Mouse (Mus musculus) forebrain, postnatal 0 days (tissue): Measurements from ENCODE around the gene Caln1. TPM values are rescaled to one million over a fixed set of nuclear protein-coding genes. Genes with fewer than 3 reads are reported as not detected.

ENCODE experiments used
- ATAC-seq: fragments of 200-750 bp; cut with Nextera tagmentation; 2 replicates; pipeline ENCODE4 v1.8.0; 2017; ENCODE audit warnings: mild to moderate bottlenecking, moderate library complexity
- DNase-seq: peaks from one replicate; pipeline ENCODE4 v3.0.0-alpha.2; 2015
- H3K27ac ChIP-seq: fragments of 300-500 bp; sonication (generic); 2 replicates; pipeline ENCODE4 v1.5.1; 2014; ENCODE audit warnings: low read depth, mild to moderate bottlenecking, antibody characterized with exemption, low read length, moderate library complexity, mixed read lengths
- H3K27me3 ChIP-seq: fragments of 300-500 bp; sonication (generic); 2 replicates; pipeline ENCODE4 v1.6.1; 2014; ENCODE audit warnings: mild to moderate bottlenecking, low read length, mixed read lengths; ENCODE audit not compliant: insufficient read depth
- H3K36me3 ChIP-seq: fragments of 300-500 bp; sonication (generic); 2 replicates; pipeline ENCODE4 v1.6.1; 2014; ENCODE audit warnings: mild to moderate bottlenecking, moderate library complexity; ENCODE audit not compliant: insufficient read depth
- H3K4me1 ChIP-seq: fragments of 300-500 bp; sonication (generic); 2 replicates; pipeline ENCODE4 v1.6.1; 2014; ENCODE audit warnings: antibody characterized with exemption; ENCODE audit not compliant: insufficient read depth
- H3K4me2 ChIP-seq: fragments of 300-500 bp; sonication (generic); 2 replicates; pipeline ENCODE4 v1.6.1; 2014; ENCODE audit warnings: low read depth, mild to moderate bottlenecking, moderate library complexity
- H3K4me3 ChIP-seq: fragments of 300-500 bp; sonication (generic); 2 replicates; pipeline ENCODE4 v1.5.1; 2014; ENCODE audit warnings: low read depth, low read length, mixed read lengths
- H3K9ac ChIP-seq: fragments of 300-500 bp; sonication (generic); 2 replicates; pipeline ENCODE4 v1.6.1; 2014; ENCODE audit warnings: mild to moderate bottlenecking
- H3K9me3 ChIP-seq: fragments of 300-500 bp; sonication (generic); 2 replicates; pipeline ENCODE4 v1.6.1; 2016; ENCODE audit warnings: low read length
- CTCF ChIP-seq: sonication (generic); IDR thresholded peaks from 2 replicates; pipeline ENCODE4 v1.5.1; 2016; ENCODE audit warnings: antibody characterized with exemption, control low read depth, low read depth
- WGBS: fragments of 180-500 bp; shearing (Covaris S2); extraction: QIAGEN DNeasy Blood & Tissue Kit; methylation state at CpG from one replicate; pipeline ENCODE4 v1.1.7; 2014; 5-methylcytosine and 5-hydroxymethylcytosine counted together
- polyA plus RNA-seq: library from polyadenylated mRNA; unstranded; fragments of >200 nt; fragmentation: Nextera tagmentation; extraction: Ambion mirVana; gene quantifications from 2 replicates; pipeline ENCODE4 v1.2.1, GENCODE M21; 2015
- total RNA-seq: library from RNA; depleted of rRNA; stranded (reverse); fragments of >200 nt; gene quantifications from 2 replicates; pipeline ENCODE4 v1.2.3, GENCODE M21; 2014

Gene Caln1
- total and polyA plus RNA-seq, 2 experiments from 2014 or later, result 48.7 to 58.7 TPM

DNA sequence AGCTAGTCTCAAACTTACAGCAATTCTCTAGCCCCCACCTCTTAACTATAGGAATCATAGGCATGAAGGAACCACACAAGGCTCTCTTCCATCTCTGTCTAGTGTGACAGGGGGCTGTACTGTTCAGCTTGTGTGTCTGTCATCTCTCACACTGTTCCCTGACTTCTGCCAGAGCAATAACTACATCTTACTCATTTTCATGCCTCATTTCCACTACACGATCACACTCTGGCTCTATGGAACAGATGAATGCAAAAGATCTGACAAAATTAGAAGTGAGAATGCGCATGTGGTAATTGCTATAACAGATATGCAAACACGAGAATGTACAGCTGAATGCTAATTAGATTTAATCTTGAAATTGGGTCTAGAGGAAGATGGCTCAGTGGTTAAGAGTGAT, 196.7 kb downstream of the Caln1 start:
- 47% methylated on average over 3 of the region's 3 CpGs for WGBS
- Histone ChIP-seq H3K9ac (no peak overlapping the region), H3K36me3 (no peaks in the 10 kb centered on the region), H3K4me3 (no peak overlapping the region), H3K4me2 (no peak overlapping the region), H3K4me1 (peaks cover 5% of the 10 kb centered on the region; the same call in 1 of the 2 replicates), H3K9me3 (no peaks in the 10 kb centered on the region), H3K27ac (peak overlapping the region; percentile 50; the same call in 1 of the 2 replicates), H3K27me3 (no peaks in the 10 kb centered on the region)
- DNase-seq (peak; percentile 66), ATAC-seq (peak; percentile 85)
- no peak for TF ChIP-seq CTCF

DNA sequence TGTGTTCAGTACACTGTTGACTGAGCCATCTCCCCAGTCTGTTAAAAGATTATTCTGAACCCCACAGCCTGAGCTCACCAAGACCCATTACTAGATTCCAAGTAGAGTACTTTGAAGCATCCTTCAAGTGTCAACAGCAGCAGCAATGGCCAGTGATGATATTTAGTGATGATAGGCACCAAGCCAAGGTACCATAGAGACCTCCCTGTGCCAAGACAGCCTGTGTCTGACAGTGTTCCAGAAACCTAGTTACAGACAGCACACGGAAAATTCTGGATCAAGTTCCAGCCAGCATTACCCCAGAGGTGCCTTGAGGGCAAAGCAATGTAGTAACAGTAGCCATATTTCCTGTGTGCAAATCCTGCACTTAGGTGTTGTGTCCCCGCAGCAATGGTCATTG, 208.3 kb downstream of the Caln1 start:
- H3K9me3 ChIP-seq, result no peaks in the 10 kb centered on the region
- no peak for DNase-seq
- H3K36me3 ChIP-seq, result no peaks in the 10 kb centered on the region
- H3K4me3 ChIP-seq, result no peak overlapping the region
- no peak overlapping the region for H3K9ac ChIP-seq
- no peaks in the 10 kb centered on the region for H3K4me1 ChIP-seq
- H3K27me3 ChIP-seq, result no peaks in the 10 kb centered on the region
- H3K27ac ChIP-seq, result no peak overlapping the region
- no peak overlapping the region for H3K4me2 ChIP-seq
- no peak for ATAC-seq
- no peak for TF ChIP-seq CTCF
- WGBS, result 77% methylated on average over 2 of the region's 2 CpGs

DNA sequence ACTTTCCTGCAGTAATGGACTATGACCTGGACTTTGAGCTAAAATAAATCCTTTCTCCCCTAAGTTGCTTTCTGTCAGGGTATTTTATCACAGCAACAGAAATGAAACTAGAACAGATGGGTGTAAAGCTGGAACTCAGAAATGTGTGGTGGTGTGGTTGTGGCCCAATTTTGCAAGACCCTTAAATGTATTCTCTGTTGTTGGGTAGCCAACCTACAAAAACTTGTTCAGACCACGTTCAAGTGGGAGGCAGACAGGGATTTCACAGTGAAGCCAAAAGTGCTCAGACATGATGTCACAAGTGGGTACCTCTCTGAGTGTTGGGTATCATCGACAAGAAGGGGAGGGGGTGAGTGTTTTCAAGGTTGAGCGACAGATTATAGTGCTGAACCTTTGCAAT, 214.8 kb downstream of the Caln1 start:
- TF ChIP-seq CTCF, result no peak
- no peak for ATAC-seq
- DNase-seq, result no peak
- Histone ChIP-seq H3K4me1 (no peaks in the 10 kb centered on the region), H3K4me3 (no peak overlapping the region), H3K27ac (no peak overlapping the region), H3K4me2 (no peak overlapping the region), H3K9me3 (no peaks in the 10 kb centered on the region), H3K9ac (no peak overlapping the region), H3K27me3 (no peaks in the 10 kb centered on the region), H3K36me3 (no peaks in the 10 kb centered on the region)
- 82% methylated on average over 3 of the region's 3 CpGs for WGBS

DNA sequence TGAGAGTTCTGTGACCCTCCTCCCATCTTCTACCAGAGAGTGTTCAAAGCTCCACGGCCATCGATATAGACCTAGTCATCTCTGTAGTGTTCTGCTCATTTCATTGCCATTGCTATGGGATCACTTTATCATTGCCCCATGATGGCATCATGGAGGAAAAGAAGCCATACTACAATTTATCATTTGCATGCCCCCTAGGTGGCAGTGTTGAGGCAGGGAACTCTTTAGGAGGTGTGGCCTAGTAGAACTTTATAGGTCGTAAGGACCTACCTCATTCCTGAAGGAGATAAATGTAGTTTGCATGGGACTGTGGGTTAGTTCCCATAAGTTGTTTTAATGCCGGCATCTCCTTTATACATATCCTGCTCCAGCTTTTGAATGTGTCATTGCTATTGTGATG, 217.0 kb downstream of the Caln1 start:
- no peaks in the 10 kb centered on the region for H3K9me3 ChIP-seq
- ATAC-seq (no peak), DNase-seq (no peak)
- H3K27ac ChIP-seq, result no peak overlapping the region
- H3K4me3 ChIP-seq, result no peak overlapping the region
- peak; percentile 23; the same call in 1 of the 2 replicates for TF ChIP-seq CTCF
- no peaks in the 10 kb centered on the region for H3K27me3 ChIP-seq
- H3K4me2 ChIP-seq, result no peak overlapping the region
- no peak overlapping the region for H3K9ac ChIP-seq
- WGBS, result 92% methylated on average over 4 of the region's 4 CpGs
- no peaks in the 10 kb centered on the region for H3K36me3 ChIP-seq
- H3K4me1 ChIP-seq, result no peaks in the 10 kb centered on the region

DNA sequence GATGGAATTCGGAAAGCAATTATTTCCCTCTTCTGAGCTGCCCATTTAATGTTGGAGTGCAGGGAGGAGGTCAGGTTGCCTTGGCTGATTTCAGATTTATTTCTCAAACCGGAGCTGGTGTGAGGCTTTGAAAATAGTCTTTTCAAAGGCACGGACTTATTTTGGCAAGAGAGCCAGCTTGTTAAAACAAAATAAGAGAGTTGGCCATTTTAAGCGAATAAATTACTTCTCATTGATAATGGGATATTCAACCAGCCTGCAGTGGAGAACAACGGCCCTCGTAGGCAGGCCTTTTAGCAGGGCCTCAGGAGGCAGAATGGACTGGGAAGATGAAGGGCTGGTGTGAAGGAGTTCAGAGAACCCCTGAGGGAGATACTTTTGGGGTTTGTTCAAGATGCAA, 227.3 kb downstream of the Caln1 start:
- no peak for TF ChIP-seq CTCF
- no peak for DNase-seq
- no peak overlapping the region for H3K4me3 ChIP-seq
- H3K9me3 ChIP-seq, result no peaks in the 10 kb centered on the region
- 7% methylated on average over 6 of the region's 6 CpGs for WGBS
- H3K27ac ChIP-seq, result no peak overlapping the region
- H3K27me3 ChIP-seq, result no peaks in the 10 kb centered on the region
- no peak overlapping the region for H3K4me2 ChIP-seq
- H3K4me1 ChIP-seq, result no peaks in the 10 kb centered on the region
- no peaks in the 10 kb centered on the region for H3K36me3 ChIP-seq
- no peak overlapping the region for H3K9ac ChIP-seq
- no peak for ATAC-seq

DNA sequence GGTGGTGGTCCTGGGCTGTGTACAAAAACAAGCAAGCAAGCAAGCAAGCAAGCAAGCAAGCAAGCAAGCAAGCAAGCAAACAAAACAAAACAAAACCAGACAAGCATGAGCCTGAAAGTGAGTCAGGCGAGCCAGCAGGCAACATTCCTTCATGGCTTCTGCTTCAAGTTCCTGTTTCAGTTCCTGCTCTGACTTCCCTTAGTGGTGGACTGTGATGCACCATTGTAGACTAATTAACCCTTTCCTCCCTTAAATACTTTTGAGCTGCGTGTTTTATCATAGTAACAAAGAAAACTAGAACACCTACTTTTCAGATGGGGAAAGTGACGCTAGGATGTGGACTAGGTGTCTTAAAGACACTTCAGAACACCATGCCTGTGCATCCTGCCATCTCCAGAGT, 244.4 kb downstream of the Caln1 start:
- ATAC-seq (no peak), DNase-seq (no peak)
- H3K4me2 ChIP-seq, result no peak overlapping the region

DNA sequence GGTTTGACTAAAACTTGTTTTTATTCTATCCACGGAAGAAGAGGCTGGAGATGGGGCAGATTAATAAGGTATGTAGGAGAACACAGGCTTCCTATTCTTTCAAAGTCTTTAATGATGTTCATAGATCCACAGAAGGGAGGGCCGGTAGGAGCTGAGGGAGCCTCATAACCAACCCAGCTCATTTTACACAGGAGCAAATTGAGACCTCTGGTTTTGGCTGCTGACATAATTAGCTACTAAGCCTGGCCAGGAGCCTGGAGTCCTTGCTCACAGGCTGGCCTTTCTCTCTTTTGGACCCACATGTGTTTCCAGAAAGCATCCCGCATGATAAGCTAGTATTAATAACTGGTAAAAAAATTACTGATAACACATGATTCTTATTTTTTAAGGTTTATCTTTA, 245.0 kb downstream of the Caln1 start:
- Histone ChIP-seq H3K4me3 (no peak overlapping the region), H3K9me3 (no peaks in the 10 kb centered on the region), H3K27ac (no peak overlapping the region), H3K4me2 (no peak overlapping the region), H3K4me1 (no peaks in the 10 kb centered on the region), H3K36me3 (no peaks in the 10 kb centered on the region), H3K27me3 (no peaks in the 10 kb centered on the region), H3K9ac (no peak overlapping the region)
- DNase-seq (no peak), ATAC-seq (no peak)
- TF ChIP-seq CTCF, result no peak
- WGBS, result 59% methylated on average over 3 of the region's 3 CpGs

More for the DNA sequence above, 244.4 kb downstream of the Caln1 start:
- Histone ChIP-seq H3K4me1 (no peaks in the 10 kb centered on the region), H3K4me3 (no peak overlapping the region), H3K36me3 (no peaks in the 10 kb centered on the region), H3K27me3 (no peaks in the 10 kb centered on the region), H3K9me3 (no peaks in the 10 kb centered on the region), H3K9ac (no peak overlapping the region), H3K27ac (no peak overlapping the region)
- 90% methylated on average over 3 of the region's 3 CpGs for WGBS
- TF ChIP-seq CTCF, result no peak

DNA sequence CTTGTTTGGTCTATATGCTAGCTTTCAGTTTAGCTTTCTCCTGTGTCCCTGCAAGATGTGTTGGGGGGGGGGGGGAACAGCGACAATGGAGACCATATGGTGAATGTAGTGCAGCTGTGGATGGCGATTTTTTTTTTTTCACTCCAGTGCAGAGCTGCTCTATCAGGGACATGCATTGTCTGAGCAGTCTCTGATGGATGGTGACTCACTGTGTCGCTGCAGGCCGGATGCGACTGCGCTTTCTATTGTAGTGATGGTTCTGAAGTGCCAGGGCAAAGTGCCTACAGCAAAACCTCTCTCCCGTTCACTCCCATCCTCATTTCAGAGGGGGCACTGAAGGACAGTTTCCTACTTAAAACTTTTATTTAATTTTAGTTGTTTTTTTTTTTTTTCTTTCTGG, 250.8 kb downstream of the Caln1 start:
- Histone ChIP-seq H3K27ac (no peak overlapping the region), H3K9ac (no peak overlapping the region), H3K4me3 (no peak overlapping the region), H3K36me3 (no peaks in the 10 kb centered on the region), H3K9me3 (no peaks in the 10 kb centered on the region), H3K4me1 (no peaks in the 10 kb centered on the region), H3K27me3 (no peaks in the 10 kb centered on the region), H3K4me2 (no peak overlapping the region)
- DNase-seq (no peak), ATAC-seq (no peak)
- 83% methylated on average over 7 of the region's 7 CpGs for WGBS
- no peak for TF ChIP-seq CTCF
